Mouse (Mus musculus) limb, embryonic 15.5 days (tissue): ENCODE measurements at regions not wholly inside any gene's neighbourhood (a gene's known extent, or its start where the extent isn't known, plus 50 kb on each side); places are given as distances from the start of the nearest gene placed in this dataset.

Source experiments
- ATAC-seq: fragments of 200-750 bp; cut with Nextera tagmentation; 2 replicates; pipeline ENCODE4 v1.8.0; 2017; ENCODE audit warnings: low read depth, moderate TSS enrichment; ENCODE audit not compliant: insufficient number of reproducible peaks, low FRiP score, low TSS enrichment
- H3K27ac ChIP-seq: fragments of 300-500 bp; sonication (generic); 2 replicates; pipeline ENCODE4 v1.5.1; 2015; ENCODE audit warnings: moderate library complexity, mild to moderate bottlenecking, inconsistent platforms
- H3K27me3 ChIP-seq: fragments of 300-500 bp; sonication (generic); 2 replicates; pipeline ENCODE4 v1.6.1; 2015; ENCODE audit warnings: inconsistent platforms
- H3K36me3 ChIP-seq: fragments of 300-500 bp; sonication (generic); 2 replicates; pipeline ENCODE4 v1.6.1; 2015; ENCODE audit warnings: inconsistent platforms
- H3K4me1 ChIP-seq: fragments of 300-500 bp; sonication (generic); 2 replicates; pipeline ENCODE4 v1.6.1; 2015; ENCODE audit warnings: inconsistent platforms
- H3K4me2 ChIP-seq: fragments of 300-500 bp; sonication (generic); 2 replicates; pipeline ENCODE4 v1.6.1; 2015; ENCODE audit warnings: mild to moderate bottlenecking, inconsistent platforms
- H3K4me3 ChIP-seq: fragments of 300-500 bp; sonication (generic); 2 replicates; pipeline ENCODE4 v1.5.1; 2015; ENCODE audit warnings: mild to moderate bottlenecking, inconsistent platforms
- H3K9ac ChIP-seq: fragments of 300-500 bp; sonication (generic); 2 replicates; pipeline ENCODE4 v1.6.1; 2015; ENCODE audit warnings: inconsistent platforms
- H3K9me3 ChIP-seq: fragments of 300-500 bp; sonication (generic); 2 replicates; pipeline ENCODE4 v1.6.1; 2016; ENCODE audit warnings: inconsistent platforms
- WGBS: fragments of 180-500 bp; shearing (Covaris S2); methylation state at CpG from one replicate; pipeline ENCODE4 v1.1.7; 2015; 5-methylcytosine and 5-hydroxymethylcytosine counted together

- 77% methylated on average over 4 of the region's 4 CpGs for WGBS
- Histone ChIP-seq H3K4me2 (no peak overlapping the region), H3K36me3 (no peaks in the 10 kb centered on the region), H3K9me3 (no peaks in the 10 kb centered on the region), H3K27me3 (no peaks in the 10 kb centered on the region), H3K27ac (no peak overlapping the region), H3K4me1 (no peaks in the 10 kb centered on the region), H3K9ac (no peak overlapping the region), H3K4me3 (no peak overlapping the region)
- ATAC-seq: no peak
Measured at GRCm38 (mm10) chr15:68394157-68394556, 1893.4 kb upstream of the Lrrc6 start.

- no peak overlapping the region for H3K27ac ChIP-seq
- ATAC-seq: no peak
Measured at GRCm38 (mm10) chr15:68391737-68392136, 1891.0 kb upstream of the Lrrc6 start.

GRCm38 (mm10) chr15:68389855-68390254, 1889.1 kb upstream of the Lrrc6 start:
- no peaks in the 10 kb centered on the region for H3K9me3 ChIP-seq
- H3K36me3 ChIP-seq: no peaks in the 10 kb centered on the region
- H3K4me1 ChIP-seq: no peaks in the 10 kb centered on the region
- H3K27me3 ChIP-seq: no peaks in the 10 kb centered on the region
- no peak overlapping the region for H3K27ac ChIP-seq
- no peak overlapping the region for H3K4me2 ChIP-seq
- no peak for ATAC-seq
- H3K9ac ChIP-seq: no peak overlapping the region
- WGBS: 71% methylated on average over 5 of the region's 5 CpGs
- no peak overlapping the region for H3K4me3 ChIP-seq

More at GRCm38 (mm10) chr15:68391737-68392136, 1891.0 kb upstream of the Lrrc6 start:
- Histone ChIP-seq H3K4me1 (no peaks in the 10 kb centered on the region), H3K36me3 (no peaks in the 10 kb centered on the region), H3K27me3 (no peaks in the 10 kb centered on the region), H3K4me3 (no peak overlapping the region), H3K9me3 (no peaks in the 10 kb centered on the region), H3K9ac (no peak overlapping the region), H3K4me2 (no peak overlapping the region)
- WGBS: 59% methylated on average over 1 of the region's 1 CpGs

- WGBS: 76% methylated on average over 4 of the region's 4 CpGs
- H3K27me3 ChIP-seq: no peaks in the 10 kb centered on the region
- no peak for ATAC-seq
- H3K4me2 ChIP-seq: no peak overlapping the region
- no peaks in the 10 kb centered on the region for H3K9me3 ChIP-seq
- H3K36me3 ChIP-seq: no peaks in the 10 kb centered on the region
- no peak overlapping the region for H3K4me3 ChIP-seq
- no peak overlapping the region for H3K27ac ChIP-seq
- no peak overlapping the region for H3K9ac ChIP-seq
- no peaks in the 10 kb centered on the region for H3K4me1 ChIP-seq
Measured at GRCm38 (mm10) chr15:68387349-68388065, 1886.8 kb upstream of the Lrrc6 start.

- WGBS: 62% methylated on average over 10 of the region's 10 CpGs
- ATAC-seq: no peak
- H3K4me2 ChIP-seq: no peak overlapping the region
- no peaks in the 10 kb centered on the region for H3K4me1 ChIP-seq
- no peak overlapping the region for H3K9ac ChIP-seq
- H3K9me3 ChIP-seq: no peaks in the 10 kb centered on the region
- H3K27me3 ChIP-seq: no peaks in the 10 kb centered on the region
- H3K36me3 ChIP-seq: no peaks in the 10 kb centered on the region
- H3K27ac ChIP-seq: no peak overlapping the region
- no peak overlapping the region for H3K4me3 ChIP-seq
Measured at GRCm38 (mm10) chr15:68384571-68385335, 1884.0 kb upstream of the Lrrc6 start.

GRCm38 (mm10) chr15:68375166-68375565, 1874.5 kb upstream of the Lrrc6 start:
- ATAC-seq: no peak
- WGBS: 45% methylated on average over 1 of the region's 1 CpGs

GRCm38 (mm10) chr15:68366816-68367215, 1866.1 kb upstream of the Lrrc6 start:
- Histone ChIP-seq H3K36me3 (no peaks in the 10 kb centered on the region), H3K27ac (no peak overlapping the region), H3K9me3 (no peaks in the 10 kb centered on the region), H3K4me1 (0 out of 2 replicates have a peak, but pooled peaks cover under 1% of the 10 kb centered on the region), H3K27me3 (no peaks in the 10 kb centered on the region), H3K4me2 (no peak overlapping the region), H3K9ac (no peak overlapping the region), H3K4me3 (no peak overlapping the region)
- WGBS: 79% methylated on average over 3 of the region's 3 CpGs
- ATAC-seq: no peak

More at GRCm38 (mm10) chr15:68375166-68375565, 1874.5 kb upstream of the Lrrc6 start:
- H3K9me3 ChIP-seq: no peaks in the 10 kb centered on the region
- H3K4me2 ChIP-seq: no peak overlapping the region
- H3K4me3 ChIP-seq: no peak overlapping the region
- no peaks in the 10 kb centered on the region for H3K36me3 ChIP-seq
- H3K9ac ChIP-seq: no peak overlapping the region
- H3K27ac ChIP-seq: no peak overlapping the region
- H3K27me3 ChIP-seq: no peaks in the 10 kb centered on the region
- H3K4me1 ChIP-seq: no peaks in the 10 kb centered on the region

- ATAC-seq: peak; percentile 94
- under 1% methylated on average over 53 of the region's 72 CpGs for WGBS
- H3K4me1 ChIP-seq: peaks cover 10% of the 10 kb centered on the region; the same call in 1 of the 2 replicates
- H3K9ac ChIP-seq: peak overlapping the region; percentile 79
- no peaks in the 10 kb centered on the region for H3K36me3 ChIP-seq
- H3K27me3 ChIP-seq: no peaks in the 10 kb centered on the region
- H3K4me2 ChIP-seq: peak overlapping the region; percentile 54
- H3K27ac ChIP-seq: peak overlapping the region; percentile 97
- peak overlapping the region; percentile 88 for H3K4me3 ChIP-seq
- no peaks in the 10 kb centered on the region for H3K9me3 ChIP-seq
Measured at GRCm38 (mm10) chr15:68363058-68363735, 1862.5 kb upstream of the Lrrc6 start.

GRCm38 (mm10) chr15:68362081-68363057, 1861.7 kb upstream of the Lrrc6 start:
- Histone ChIP-seq H3K9ac (peak overlapping the region; percentile 79), H3K27me3 (no peaks in the 10 kb centered on the region), H3K4me3 (peak overlapping the region; percentile 88), H3K9me3 (no peaks in the 10 kb centered on the region), H3K36me3 (no peaks in the 10 kb centered on the region), H3K4me2 (peak overlapping the region; percentile 61), H3K27ac (peak overlapping the region; percentile 97), H3K4me1 (peaks cover 10% of the 10 kb centered on the region; the same call in 1 of the 2 replicates)
- under 1% methylated on average over 83 of the region's 121 CpGs for WGBS
- ATAC-seq: no peak; the same call in 1 of the 2 replicates

- H3K36me3 ChIP-seq: no peaks in the 10 kb centered on the region
- peak overlapping the region; percentile 61 for H3K4me2 ChIP-seq
- no peak for ATAC-seq
- H3K9ac ChIP-seq: peak overlapping the region; percentile 79; the same call in 1 of the 2 replicates
- H3K4me3 ChIP-seq: peak overlapping the region; percentile 88
- peak overlapping the region; percentile 97; the same call in 1 of the 2 replicates for H3K27ac ChIP-seq
- peaks cover 10% of the 10 kb centered on the region; the same call in 1 of the 2 replicates for H3K4me1 ChIP-seq
- no peaks in the 10 kb centered on the region for H3K9me3 ChIP-seq
- WGBS: 31% methylated on average over 6 of the region's 6 CpGs
- H3K27me3 ChIP-seq: no peaks in the 10 kb centered on the region
Measured at GRCm38 (mm10) chr15:68360956-68361908, 1860.5 kb upstream of the Lrrc6 start.
